Mouse (Mus musculus): Measurements from ENCODE around the gene 2310011J03Rik. TPM values are rescaled to one million over a fixed set of nuclear protein-coding genes. Genes with fewer than 3 reads are reported as not detected.

The 2310011J03Rik gene
- polyA plus RNA-seq, 3 experiments from 2014 or later, result 38.1 to 52.1 (median 41.8) TPM

DNA sequence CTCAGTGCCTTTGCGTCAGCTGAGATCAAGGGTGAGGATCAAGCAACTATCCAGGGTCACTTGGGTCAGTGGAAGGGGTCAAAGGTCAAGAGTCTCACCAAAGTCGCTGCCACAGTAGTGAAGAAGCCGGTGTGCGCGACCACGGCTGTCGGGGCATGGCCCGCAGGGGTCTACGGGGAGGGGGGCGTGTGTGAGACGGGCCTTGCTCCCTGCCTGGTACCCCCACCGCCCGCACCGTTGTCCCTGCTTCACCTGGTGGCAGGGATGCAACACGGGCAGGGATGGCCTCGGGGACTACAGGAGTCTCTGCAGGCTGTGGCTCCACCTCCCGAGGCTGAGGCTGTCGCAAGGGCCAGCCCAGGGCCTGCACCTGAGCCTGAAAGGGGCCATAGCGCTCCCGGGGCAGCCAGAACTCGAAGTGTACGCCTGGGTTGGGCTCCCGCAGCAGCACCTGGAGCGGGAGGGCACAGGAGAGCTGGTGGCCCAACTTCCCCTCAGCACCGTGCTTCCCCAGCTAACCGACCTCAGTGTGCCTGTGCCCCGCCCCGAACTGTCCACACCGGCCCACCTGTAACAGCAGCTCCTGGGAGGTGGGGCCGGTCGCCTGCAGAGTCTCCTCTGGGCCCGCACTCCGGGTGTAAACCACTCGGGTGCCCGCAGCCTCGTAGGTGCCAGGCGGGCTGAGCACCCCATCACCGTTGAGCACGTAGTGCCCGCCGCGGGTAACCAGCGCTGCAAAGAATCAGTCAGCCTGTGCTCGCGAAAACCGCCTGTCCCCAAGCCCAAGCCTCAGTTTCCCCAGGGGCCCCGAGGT lies 21.4 kb upstream of the 2310011J03Rik start:
- no peak for ATAC-seq

DNA sequence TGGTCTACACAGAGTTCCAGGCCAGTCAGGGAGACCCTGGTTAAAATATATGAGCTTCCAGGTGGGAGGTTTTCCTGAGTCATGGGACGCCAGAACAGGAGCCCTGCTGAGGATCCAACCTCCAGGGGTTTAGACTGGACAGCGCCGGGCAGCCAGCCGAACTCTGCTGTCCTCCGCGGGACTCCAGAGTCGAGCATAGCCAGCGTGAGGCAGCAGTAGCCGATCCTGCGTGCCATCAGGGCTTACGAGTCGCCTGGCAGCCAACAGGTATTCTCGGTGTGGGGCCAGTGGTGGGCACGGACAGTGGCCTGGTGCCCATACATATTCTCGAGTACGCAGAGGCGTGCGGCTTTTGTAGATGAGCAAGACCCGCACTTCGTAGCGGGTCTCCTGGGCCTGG lies 20.7 kb upstream of the 2310011J03Rik start:
- ATAC-seq, result no peak

DNA sequence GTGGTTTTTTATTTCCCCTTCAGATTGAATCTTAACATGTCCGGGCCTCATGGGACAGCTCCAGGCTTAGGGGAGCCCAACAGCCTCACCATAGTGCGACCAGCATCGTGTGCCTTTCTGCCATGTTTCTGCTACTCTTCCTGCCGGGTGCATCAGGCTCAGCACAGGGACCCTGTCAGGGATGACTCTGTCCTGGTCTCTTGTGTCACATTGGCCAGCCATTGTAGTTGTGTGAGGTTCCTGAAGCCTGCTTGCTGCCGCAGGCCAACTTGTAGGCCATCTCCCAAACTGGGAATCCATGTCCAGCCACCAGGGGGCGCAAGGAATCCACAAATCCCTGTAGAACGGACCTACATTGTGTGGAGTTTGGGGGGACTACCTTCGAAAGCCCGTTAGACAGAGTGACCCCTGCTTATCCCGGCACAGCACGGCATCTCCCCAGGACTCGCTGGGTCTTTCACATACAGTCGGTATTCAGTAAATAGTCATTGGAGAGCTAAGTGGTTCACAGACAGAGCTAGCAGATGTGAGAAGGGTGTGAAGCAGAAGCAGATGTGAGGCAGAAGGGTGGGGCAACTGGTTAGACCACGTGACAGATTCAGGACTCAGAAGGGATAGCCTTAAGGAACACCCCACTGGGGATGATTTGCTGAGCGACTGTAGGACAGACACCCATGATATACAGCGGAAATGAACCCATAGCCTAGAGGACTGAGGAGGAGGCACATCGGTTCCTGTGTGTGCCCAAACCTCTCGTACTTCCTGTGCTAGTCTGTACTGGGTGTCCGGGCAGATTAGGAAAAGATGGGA lies 19.8 kb upstream of the 2310011J03Rik start:
- peak; percentile 45 for ATAC-seq

DNA sequence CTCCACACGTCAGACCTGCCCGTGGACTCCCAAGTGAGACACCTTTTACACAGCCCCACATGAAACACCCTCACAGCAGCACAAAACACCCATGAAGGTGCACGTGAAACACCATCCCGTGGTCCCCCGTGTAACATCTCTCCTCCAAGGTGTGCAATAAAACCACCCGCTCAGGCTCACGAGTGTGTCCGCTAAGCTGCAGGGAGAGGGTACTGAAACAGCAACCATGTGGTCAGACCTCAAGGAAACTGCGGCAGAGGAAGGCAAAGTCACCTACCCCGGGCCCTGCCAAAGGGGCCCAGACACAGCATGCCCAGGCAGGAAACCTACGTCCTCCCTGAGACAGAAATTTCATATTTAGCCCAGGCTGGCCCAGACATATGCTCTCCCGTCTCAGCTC lies 15.9 kb upstream of the 2310011J03Rik start:
- ATAC-seq, result no peak

DNA sequence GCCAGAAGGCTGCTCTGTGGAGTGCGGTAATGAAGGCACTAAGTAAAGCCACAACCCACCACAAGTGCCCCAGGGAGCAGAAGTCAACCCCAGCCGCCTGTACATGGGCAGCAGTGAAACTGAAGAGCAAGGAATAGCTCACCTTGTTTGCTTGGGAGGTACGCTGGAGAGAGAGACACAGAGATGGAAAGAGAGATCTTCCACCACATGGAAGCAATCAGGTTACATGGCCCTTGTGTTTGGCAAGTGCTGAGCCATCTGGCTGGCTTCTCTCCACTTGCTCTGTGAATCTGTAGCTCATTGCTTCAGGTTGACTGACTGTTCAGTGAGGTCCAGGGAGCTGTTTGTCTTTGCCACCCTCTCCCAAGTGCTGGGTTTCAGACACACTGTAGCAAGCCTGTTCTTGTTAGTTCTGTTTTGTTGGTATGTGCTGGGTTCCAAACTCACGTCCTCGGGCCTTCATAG lies 12.2 kb upstream of the 2310011J03Rik start:
- no peak for ATAC-seq

DNA sequence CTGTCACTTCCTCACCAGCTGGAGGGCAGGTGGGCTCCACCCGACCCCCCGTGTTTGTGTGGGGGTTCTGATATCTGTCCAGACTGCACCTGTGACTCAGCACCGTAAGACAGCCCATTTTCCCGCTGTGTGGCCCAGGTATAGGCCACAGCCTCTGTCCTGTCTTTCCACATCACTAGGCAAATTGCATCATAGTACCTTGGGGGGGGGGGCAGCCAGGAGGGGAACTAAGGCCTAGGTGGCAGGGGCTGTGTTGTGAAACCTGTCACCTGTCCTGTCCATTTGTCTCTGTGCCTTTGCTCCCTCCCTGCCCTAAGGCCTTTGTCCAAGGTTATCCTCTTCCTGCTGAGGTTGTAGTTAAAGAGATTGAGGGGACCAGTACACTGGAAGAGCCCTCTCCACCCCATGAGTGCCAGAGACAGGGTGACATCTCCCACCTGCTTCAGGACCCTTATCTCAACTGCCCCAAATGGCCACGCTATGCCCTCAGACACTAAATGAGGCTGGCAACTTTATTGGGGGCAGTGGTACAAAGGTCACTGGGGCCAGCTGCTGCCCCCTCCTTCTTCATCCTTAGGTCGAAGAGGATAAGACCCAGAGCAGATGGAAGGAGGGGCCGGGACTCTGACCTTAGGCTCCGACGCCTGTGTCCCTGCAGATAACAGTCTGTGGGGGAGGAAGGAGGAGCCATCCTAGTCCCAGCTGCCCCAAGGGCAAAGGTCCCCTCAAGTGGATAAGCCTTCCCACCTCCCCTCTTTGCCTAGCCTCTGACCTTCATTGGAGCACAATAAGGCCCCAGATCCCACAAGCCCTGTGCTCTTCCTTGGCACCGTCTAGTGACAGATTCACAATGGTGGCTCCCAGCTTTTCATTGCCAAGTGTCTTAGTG lies 11.5 kb upstream of the 2310011J03Rik start:
- no peak for ATAC-seq

DNA sequence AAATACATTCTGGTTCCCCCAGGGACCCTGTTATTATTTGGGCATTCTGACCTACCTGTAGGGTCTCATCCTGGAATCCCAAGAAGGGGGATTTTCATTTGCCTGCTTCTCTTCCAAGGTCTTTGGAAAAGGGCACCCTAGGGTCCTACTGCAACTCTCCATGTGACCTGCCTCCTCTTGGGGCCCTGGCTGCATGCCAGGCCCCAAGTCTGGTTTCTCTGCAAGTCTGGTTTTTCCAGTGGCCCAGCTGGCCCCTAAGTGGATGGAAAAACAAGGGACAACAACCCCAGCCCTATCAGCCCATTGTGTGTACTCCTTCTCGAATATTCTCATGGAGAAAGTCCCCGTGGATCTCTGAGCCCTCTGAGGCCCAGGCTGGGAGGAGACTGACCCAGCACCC lies 10.6 kb upstream of the 2310011J03Rik start:
- no peak for ATAC-seq

DNA sequence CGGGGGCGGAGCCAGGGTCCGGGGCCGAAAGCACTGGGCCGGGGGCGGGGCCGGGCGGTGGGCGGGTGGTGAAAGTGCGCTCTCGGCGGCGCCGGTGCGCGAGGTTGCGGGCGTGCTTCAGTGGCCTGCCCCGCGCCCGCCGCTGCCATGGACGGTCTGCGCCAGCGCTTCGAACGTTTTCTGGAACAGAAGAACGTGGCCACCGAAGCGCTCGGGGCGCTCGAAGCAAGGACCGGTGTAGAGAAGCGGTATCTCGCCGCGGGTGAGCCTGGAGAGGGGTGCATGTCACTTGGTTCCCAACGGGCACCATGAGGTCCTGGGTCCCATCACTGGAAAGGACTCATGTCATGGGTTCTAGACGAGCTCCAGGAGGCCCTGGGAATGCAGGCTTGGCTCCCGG lies 9.7 kb upstream of the 2310011J03Rik start:
- ATAC-seq, result no peak

DNA sequence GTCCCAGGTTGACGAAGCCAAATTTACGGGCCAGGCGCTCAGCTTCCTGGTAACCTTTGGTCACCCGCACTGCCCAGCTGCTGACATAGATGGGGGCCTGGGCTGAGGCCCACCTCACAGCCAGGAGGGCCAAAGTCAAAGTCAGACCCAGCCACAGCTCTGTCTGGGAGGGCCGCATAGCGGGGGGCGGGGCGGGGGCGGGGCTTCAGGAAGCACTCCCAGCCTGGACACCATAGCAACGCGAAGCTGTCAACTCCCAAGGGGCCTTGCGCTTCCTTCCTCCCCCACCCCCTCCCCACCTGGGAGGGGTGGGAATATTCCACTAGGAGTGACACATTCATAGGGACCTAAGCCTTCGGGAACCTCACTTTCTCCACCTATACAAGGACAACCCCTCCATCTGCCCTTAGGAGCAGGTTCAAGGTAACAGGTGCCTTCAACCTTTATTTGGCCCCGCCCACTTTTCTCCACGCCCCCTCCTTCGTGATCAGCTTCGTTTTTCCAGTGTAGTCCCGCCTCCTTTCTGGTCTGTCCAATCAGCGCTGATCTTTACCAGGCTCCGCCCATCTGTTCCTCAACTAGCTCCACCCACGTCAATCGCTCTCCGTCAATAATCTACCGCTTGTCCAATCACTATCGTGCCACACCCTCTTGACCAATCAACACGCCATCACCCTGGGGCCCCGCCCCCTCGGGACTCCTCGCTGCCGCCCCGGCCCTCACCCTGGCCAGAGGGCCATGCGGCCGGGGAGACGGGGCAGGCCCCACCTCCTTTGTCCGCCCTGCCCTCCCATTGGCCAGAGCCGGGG lies 9.1 kb upstream of the 2310011J03Rik start, which contains the start of the genes Pcsk4 and Reep6:
TSS of gene Pcsk4 (minus strand) at position 226 of the 809 bp plus-strand sequence.
TSS of gene Reep6 (plus strand) at position 681 of the 809 bp plus-strand sequence.
- ATAC-seq, result peak; percentile 82

DNA sequence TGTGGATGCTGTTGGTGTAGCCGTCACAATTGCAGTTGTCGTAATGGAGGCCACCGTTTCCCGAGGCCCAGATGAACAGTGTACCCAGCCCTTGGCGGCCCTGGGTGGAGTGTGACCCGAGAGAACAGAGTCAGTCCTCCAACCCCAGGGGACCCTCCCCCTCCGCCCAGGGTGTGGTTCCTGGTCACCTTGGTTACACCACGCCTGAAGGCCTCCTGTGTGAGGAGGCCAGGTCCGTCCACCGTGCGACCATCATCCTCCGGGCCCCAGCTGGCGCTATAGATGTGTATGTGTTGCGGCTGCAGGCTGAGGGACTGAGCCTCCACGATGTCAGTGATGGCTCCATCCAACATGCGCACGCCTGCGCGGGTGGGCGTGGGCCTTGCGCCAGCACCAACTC lies 4.7 kb upstream of the 2310011J03Rik start:
- ATAC-seq, result no peak

DNA sequence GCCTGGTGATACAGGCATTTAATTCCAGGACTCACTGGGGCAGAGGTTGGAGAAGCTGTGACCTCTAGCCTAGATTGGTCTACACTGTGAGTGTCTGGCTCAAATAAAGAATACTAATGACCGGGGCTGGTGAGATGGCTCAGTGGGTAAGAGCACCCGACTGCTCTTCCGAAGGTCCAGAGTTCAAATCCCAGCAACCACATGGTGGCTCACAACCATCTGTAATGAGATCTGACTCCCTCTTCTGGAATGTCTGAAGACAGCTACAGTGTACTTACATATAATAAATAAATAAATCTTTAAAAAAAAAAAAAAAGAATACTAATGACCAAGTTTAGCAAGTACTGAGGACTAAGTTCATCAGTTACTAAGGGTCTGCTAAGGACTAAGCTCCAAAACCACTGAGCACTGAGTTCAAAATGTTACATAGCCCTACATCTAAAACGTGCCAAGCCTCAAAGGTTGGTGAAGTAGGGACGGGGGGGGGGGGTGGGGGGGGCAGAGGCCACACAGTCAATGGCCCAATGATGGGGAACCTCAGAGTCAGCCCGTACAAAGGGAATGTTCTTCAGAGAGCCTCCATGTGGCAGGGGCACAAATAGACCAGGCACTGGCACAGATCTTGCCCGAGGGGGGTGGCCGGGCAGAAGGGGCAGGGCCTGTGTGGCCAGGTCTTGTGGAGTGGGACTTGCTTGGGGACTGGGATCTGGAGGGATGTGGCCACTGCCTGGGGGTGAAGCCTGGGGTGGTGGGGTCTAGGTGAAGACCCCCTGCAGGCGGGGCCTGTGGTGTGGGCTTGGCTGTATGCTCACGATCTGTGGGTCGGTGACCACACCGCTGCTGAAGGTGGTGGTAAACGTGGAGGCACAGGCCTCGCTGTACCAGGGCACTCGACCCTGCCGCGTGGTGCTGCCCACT lies 4.0 kb upstream of the 2310011J03Rik start:
- ATAC-seq, result no peak

DNA sequence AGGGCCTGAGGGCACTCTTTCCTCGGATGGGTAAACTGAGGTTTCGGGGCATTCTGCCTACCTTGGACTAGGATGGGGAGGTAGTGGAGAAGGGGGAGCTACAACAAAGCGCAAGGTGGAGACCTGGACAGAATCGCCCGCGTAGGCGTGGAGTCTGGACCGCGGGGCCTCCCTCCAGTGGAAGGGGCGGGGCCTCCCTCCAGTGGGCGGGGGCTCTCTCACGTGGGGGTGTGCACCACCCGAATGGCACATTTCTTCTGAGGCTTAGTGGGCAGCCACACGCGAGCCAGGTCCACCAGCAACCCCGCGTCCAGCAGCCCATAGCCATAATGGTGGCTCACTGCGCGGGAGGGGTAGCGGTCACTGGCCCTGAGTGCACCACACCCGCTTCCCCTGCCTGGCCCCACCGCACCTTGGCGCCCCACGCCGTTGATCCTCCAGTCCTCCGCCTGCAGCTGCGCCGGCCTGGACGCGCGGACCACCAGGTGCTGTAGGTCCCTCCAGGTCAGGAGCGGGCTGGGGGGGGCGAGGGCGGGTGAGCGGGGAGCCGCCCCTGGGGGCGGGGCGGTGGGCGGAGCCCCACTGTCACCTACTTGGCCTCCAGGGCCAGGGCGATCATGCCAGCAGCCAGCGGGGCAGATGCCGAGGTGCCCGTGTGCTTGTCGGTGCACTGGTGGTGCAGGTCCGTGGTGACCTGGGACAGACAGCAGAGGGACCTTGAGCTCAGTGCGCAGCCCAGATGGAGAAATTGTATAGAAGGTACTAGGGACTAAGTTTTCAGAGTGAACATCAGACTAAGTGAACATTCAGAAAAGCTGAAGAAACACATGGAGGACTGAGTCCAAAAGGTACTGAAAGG lies 3.2 kb upstream of the 2310011J03Rik start:
- ATAC-seq, result peak; percentile 13

DNA sequence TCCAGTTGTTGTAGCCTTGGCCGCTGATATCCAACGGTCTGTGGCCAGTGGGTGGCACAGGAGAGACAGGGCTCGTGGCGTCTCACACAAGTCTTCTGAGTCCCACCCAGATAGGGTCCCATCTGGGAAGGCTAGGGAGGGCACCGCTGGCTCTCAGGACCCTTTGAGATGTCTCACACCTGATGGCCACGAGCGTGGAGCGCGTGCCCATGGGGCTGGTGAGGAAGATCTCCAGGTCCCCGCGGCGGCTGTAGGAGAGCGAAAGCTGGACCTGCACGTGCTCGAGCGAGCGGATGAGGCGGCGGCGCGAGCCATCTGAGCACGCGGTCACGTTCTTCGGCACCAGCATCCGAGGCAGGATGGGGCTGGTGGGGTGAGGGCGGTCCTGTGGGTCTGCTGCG lies 2.5 kb upstream of the 2310011J03Rik start:
- peak; percentile 20 for ATAC-seq

DNA sequence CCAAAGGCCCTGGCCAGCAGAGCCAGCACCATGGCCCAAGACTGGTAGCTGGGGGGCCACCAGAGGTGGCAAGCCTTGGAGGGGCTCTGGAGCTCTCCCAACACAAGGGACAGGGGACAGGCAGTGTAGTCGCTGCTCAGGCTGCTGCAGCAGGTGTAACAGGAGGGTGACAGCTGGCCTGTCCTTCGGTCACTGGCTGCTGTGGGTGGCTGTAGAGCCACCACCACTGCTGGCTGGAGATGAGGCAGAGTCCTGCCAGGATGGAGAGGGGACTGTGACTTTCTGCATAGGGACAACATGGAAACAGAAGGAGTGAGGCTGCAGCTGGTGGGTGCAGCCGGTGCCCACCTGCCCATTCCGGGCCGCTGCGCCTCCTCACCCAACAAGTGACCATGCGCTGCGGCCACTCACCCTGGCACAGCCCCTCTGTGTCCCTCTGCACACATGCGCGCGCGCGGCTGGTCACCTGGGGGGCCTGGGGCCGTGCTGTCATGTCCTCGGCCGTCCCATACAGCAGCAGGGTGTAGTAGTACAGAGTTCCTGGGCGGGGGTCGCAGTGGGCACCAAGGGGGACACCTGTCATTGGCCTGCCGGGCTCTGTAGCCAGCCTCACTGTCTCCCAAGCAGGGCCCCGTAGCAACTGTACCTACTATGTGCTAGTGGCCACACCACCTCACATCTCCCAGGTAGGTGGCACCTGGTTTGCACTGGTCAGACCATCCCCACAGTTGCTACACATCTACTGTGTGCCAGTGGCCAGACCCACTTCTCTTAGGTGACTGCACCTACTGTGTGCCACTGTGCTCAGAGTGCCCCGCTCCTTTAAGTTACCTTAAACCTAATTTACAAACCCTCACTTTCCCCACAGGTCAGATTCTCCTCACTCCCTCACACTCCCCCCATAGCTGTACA lies 1.6 kb upstream of the 2310011J03Rik start:
- ATAC-seq, result no peak

DNA sequence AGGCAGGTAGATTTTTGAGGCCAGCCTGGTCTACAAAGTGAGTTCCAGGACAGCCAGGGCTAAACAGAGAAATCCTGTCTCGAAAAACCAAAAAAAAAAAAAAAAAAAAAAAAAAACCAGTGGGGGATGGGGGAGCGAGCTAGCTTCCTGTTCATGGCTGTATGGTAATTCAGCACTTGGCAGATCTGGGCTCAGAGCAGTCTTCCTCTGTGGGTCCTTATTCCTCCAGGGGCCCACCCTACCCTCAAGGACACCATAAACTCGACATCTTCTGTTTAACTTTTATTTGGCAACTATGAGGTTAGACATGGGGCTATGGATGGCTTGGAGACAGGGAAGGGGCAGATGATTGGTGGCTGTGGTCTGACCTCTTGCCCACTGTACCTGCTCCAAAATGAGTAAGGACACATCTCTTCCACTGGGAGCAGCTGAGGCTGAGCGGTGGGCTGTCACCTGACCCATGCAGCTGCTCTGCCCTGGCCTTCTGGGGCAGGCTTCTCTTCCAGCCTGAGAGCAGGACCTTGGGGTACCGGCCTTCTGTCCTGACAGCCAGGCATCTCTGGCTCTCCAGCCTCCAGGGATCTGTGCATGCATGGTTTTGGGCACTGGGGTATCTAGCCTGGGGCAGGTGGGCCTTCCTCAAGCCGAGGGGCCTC lies 805 bp upstream of the 2310011J03Rik start:
- ATAC-seq, result peak; percentile 42

DNA sequence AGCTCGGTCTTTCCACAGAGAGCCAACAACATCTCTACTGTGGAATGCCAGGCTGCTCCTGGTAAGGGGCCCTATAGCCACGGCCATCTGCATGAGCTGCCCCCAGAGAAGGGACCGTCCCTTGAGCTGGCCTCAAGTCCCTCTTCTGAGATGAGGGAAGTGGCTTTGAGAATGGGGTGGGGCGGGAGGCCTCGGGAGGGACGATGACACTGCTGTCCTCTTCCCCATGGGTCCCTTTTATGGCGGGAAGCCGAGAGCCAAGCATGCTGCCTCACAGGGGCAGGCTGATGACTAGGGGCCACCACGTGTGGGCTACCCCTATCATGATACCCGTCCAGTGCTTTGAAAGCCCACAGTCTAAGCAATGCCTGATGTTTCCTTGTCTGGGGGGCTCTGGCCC lies 3.3 kb downstream of the 2310011J03Rik start:
- ATAC-seq, result no peak

DNA sequence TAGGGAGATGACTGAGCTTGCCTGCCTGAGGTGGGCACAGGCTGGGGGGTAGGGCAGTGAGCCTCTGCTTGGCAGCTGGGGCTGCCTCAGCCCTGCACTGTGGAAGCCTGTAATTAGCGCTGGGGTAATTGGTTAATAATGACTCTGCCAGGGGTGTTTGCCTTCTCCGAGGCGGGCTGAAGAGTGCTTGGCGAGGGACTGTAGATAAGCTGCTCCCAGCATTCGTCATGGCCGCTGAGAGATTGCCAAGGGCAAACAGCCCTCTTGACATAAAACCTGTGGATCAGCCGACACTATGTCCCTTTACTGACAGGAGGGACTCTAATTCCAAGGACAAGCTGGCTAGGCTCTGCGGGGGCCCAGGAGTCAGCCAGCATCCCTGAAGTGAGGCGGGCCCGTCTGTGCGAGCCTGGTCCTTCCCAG lies 4.0 kb downstream of the 2310011J03Rik start:
- no peak for ATAC-seq

DNA sequence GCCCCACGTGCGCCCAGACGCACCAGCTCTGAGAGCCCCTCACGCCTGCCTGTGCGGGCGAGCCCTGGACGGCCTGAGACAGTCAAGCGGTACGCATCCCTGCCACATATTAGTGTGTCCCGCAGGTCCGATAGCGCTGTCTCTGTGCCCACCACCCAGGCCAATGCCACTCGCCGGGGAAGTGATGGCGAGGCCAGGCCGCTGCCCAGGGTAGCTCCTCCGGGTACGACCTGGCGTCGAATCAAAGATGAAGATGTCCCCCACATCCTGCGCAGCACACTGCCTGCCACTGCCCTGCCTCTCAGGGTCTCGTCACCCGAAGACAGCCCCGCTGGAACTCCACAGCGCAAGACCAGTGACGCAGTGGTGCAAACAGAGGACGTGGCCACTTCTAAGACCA lies 5.0 kb downstream of the 2310011J03Rik start:
- ATAC-seq, result no peak
